Mouse (Mus musculus) bone marrow, adult 2 months (tissue): ENCODE measurements around the gene Angel2.

ENCODE experiments used
- CTCF ChIP-seq: fragments of 200-500 bp; IDR thresholded peaks from 2 replicates; pipeline ENCODE4 v1.5.1; 2011; ENCODE audit warnings: low read length, control low read depth; ENCODE audit not compliant: control insufficient read depth, insufficient read depth
- POLR2A ChIP-seq: fragments of 200-500 bp; IDR thresholded peaks from 2 replicates; pipeline ENCODE4 v1.6.1; 2011; ENCODE audit warnings: low read depth, mild to moderate bottlenecking, control low read depth, low read length, borderline replicate concordance; ENCODE audit not compliant: control insufficient read depth

DNA sequence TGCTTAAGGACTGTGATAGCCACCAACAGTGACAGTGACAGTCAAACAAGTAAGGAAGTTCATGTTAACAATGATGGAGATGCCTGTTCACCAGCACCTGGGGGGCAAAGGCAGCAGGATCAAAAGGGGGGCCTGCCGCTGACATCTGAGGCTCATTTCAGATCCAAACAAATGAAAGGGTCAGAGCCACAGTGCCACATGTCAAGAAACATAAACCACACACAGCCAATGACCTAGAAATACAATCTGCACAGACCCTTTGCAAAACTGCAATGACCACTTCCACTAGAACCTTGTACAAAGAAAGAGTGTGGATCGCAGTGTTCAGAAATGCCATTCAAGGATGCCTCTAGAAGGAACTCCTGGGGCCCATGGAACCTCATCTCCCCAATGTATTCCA lies 36.9 kb upstream of the Angel2 start:
- TF ChIP-seq CTCF (no peak), POLR2A (no peak)
